Mouse (Mus musculus) gastrocnemius, adult 18-20 months (tissue): Measurements from ENCODE around the gene Samd4. TPM values are rescaled to one million over a fixed set of nuclear protein-coding genes. Genes with fewer than 3 reads are reported as not detected.

Experiments
- DNase-seq: peaks from one replicate; pipeline ENCODE4 v3.0.0; 2021; ENCODE audit warnings: low spot score
- total RNA-seq, 2 experiments: library from RNA; stranded (reverse); gene quantifications; 2 replicates each; pipeline ENCODE4 v1.2.3; 2021

Samd4 gene
- total RNA-seq, 2 experiments from 2014 or later: 54.5 to 72.9 TPM

GRCm38 (mm10) chr14:46994704-46995103 is 112.0 kb downstream of the Samd4 start:
- no peak for DNase-seq

DNA sequence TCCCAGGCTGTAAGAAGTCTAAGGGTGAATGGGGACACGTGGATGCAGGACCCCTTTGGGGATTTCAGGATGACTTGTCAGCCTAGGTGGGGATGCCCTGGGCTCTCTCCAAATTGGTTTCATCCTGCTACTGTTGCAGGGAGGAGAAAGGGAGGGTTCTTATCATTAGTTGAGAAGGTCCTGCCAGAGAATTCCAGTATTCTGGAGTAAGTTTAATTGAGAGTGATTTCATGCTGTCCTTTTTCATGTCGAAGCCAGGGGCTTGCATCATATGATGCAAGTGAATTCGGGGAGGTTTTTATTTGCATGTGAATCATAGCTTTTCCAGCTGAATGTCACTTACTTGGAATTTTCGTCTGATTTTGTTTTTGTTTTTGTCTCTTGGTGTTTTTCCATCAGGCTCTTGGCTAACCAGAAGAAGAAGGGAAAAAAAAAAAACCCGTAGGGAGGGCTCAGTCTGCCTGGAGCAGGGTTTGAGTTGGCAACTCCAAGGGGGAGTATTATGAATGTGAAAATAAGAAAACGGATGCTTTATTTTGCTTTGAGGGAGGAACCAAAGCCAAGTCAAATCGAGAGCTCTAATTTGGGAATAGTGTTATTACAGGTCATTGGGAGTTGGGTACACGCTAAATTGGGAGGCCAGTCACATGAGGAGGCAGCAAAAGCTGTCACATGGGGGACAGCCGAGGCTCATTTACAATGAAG is 116.8 kb downstream of the Samd4 start:
- peak; percentile 73 for DNase-seq

DNA sequence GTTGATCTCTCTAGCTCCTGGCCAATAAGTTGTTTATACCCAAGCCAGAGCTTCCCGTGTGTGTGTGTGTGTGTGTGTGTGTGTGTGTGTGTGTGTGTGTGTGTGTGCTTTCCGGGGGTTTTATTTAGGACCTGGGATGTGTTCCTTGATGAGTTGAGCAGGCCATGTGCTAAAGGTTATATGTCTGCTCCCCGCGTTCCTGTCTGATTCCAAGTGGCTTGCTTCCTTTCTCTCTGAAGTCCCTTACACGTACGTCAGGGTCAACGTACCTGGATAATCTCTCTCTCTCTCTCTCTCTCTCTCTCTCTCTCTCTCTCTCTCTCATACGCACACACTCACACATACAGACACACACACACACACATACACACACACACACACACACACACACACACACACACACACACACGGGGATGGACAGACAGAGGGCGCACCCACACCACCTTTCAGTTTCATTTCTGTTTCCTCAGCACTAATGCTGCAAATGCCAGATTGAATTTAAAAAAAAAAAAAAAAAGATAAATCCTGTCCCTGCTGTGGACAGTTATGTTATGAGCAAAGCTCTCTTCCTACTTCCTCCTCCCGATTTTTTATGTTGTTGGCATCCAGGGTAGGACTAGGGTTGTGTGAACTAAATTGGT is 117.6 kb downstream of the Samd4 start:
- peak; percentile 47 for DNase-seq

GRCm38 (mm10) chr14:47000786-47001761 is 118.4 kb downstream of the Samd4 start:
- DNase-seq: peak; percentile 59

DNA sequence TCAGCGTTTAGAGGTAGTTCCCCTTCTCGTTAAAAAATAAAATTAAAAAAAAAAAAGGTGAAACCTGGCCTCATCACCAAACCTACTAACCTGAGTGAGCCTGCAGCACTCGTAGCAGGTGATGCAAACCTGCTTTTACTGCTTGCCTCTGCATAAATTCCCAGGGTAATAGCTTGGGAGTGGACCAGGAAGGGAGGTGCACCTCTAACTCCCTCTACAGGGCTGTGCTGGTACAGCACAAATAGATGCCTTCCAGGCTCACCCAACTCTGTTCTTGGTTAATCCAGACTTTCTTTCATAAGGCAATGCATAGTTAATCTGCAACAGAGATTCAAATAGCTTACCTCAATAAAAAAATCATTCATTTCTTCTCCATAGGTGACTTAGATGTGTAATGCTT is 121.5 kb downstream of the Samd4 start:
- peak; percentile 64 for DNase-seq

DNA sequence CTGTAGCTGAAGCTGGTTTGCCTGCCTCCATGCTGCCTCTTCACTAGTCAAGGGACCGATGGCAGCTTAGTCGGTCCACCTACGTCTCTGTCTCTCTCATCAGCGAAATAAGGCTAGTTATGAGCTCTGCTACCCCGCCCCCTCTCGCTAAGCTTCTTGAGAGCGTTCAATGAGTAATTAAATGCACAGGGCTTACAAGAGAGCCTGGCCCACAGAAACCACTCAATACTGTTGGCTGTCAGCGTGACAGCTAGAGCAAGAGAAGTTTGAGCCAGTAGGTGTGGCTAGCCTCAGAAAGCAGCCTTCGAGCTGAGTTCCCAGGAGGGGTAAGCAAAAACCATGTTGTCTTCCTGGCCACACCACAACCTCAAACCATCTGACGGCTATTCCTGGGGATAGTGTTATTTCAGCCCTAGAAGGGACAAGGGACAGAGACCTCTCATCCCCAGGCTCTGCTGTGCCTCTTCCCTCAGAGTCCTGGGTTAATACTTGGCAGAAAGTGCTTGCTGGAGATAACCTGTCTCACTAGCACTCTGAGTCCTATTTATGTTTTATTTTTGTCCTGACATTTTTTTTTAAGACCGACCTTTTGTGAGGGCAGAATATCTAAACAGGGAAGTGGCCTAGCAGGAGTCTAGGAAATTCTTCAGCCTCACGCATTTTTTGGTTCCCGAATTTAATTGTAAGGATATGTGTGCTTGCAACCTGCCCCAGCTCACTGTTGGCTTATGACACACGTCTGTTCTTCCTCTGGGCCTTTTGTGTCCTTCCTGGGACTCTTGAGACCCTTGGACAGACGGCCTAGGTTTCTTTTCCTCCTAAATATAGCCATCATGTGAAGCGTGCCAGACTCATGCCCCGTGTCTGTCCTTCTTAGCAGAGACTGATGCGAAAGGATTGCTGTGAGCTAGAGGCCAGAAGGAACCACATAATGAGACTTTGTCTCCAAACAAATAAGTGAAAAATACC is 128.8 kb downstream of the Samd4 start:
- peak; percentile 56 for DNase-seq

GRCm38 (mm10) chr14:47015618-47016017 is 133.0 kb downstream of the Samd4 start:
- no peak for DNase-seq

- DNase-seq: no peak
These were observed 135.0 kb downstream of the Samd4 start for GRCm38 (mm10) chr14:47017658-47018057.

DNA sequence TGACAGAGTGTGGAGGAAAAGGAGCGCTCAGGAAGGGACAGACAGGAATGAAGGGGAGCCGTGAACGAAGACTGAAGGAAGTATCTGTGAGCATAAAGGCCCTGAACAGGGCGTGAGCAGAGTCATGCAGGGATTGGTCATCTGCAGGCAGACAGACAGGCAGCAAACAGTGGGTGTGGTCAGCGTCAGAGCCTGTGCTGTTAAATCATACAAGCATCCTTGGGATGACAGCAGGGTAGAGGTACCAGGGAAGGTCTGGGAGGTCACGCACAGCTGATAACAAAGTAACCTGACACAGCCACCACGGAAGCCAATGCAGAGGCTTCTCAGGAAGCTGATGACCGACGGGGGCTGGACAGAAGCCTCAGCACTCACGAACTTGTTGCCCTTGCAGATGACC is 138.2 kb downstream of the Samd4 start:
- DNase-seq: no peak

DNA sequence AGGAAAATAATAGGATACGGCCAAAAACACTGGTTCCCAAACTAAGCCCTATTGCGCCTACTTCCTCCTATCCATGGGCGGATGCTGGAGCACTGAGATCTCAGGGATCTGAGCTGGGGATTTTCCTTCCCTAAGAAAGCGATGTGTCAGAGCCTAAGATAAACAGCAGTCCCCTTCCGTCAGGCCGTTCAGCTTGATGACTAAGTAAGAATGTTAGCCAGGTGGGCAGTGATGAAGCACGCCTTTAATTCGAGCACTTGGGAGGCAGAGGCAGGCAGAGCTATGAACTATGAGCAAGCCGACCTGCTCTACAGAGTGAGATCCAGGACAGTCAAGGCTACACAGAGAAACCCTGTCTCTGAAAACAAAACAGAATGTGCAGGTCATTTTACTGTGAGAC is 140.9 kb downstream of the Samd4 start:
- no peak for DNase-seq

GRCm38 (mm10) chr14:47027431-47028118 is 144.9 kb downstream of the Samd4 start:
- DNase-seq: peak; percentile 21

DNA sequence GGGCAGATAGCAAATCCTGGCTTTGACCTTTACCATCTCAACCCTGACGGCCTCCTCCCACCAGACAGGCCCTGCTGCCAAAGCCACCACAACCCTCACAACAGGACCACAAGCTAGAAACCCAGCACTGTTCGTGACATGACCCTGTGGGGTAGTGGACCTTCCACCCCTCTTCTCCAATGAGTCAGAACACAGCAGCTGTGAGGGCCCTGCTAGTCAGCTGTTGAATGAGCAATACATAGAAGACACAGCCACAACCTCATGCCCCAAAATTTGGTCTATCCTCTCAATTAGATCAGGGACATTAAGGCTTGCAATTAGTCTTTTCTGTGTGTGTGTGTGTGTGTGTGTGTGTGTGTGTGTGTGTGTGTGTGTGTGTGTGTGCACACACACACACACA is 148.9 kb downstream of the Samd4 start:
- no peak for DNase-seq

DNA sequence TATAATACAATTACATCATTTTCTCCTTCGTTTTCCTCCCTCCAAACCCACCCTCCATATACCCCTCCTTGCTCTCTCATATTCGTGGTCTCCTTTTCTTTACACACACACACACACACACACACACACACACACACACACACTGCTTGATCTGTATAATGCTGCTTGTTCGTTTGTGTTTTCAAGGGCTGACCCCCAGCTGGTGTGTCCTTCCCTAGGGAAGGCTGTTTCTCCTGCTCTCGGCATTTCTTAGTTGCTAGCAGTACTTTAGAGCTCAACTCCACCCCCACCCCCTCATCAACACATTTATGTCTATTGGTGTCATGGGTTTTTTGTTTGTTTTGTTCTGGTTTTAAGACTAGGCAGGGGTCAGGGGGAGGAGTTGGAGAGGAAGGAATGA is 149.5 kb downstream of the Samd4 start:
- no peak for DNase-seq

GRCm38 (mm10) chr14:47033423-47033822 is 150.8 kb downstream of the Samd4 start:
- no peak for DNase-seq

DNA sequence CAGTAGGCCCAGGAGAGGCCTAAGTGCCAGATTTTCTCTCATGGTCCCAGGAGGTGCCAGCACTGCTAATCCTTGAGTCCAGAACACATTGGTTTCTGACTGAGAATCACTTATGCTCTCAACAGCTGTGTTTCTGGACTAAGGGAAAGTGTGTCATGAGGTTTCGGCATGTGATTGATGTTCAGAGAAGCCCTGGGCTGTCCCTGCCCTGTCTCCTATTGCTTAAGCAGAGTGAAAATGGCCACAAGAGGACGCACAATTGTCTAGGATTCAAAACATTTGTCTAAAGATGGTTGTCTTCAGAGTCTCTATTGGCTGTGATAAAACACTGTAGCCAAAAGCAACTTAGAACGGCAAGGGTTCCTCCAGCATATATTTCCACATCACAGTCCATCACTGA is 159.0 kb downstream of the Samd4 start:
- DNase-seq: peak; percentile 25

DNA sequence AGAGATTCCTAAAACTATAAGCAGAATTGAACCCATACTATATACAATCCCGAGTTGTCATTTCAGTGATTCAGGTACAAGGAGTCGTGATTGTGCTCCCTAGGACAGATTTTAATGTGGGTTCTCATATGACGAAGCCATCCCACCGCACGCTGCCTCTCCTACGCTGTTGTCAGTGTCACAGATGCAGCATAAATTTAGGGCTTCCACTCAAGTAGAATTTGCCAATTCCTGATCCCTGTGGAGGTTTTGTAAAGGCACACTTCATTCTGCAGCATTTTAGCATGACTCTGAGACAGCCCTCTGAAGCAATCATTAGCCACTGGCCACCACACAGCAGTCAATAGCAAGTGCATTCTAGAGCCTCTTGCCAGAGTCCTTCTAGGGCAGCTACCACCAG is 166.4 kb downstream of the Samd4 start:
- DNase-seq: no peak

GRCm38 (mm10) chr14:47051743-47052610 is 169.3 kb downstream of the Samd4 start:
- DNase-seq: no peak

GRCm38 (mm10) chr14:47053101-47053500 is 170.4 kb downstream of the Samd4 start:
- no peak for DNase-seq

DNA sequence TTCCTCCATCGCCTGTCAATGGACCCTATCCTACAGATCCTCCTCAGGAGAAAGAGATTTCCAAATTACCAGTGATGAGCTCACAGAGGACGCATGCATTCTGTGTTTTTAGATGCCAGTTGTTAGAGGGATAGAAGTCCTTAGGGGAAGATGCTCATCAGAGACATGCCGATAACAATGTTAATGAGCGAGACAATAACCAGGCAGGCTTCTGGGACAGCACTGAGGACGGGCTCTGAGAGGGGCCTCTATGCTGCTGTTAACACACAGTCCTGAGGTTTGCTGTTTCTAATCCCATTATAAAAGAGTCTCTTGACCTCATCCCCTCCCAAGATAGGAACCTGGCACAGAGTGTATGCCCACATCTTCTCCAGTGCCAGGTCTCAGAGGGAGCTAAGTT is 171.2 kb downstream of the Samd4 start:
- DNase-seq: no peak
